Mouse (Mus musculus) heart, postnatal 10 days (tissue): ENCODE data around the gene Cnbd2. TPM values are rescaled to one million over a fixed set of nuclear protein-coding genes. Genes with fewer than 3 reads are reported as not detected.
"Not testable (repeated sequence)": the region's sequence is repeated elsewhere in the genome, so short reads cannot be mapped to it uniquely, and the experiment has no call there.

ENCODE experiments used
- DNase-seq, 2 experiments: peaks; one replicate each; pipeline ENCODE4 v3.0.0; 2021
- intact Hi-C: fragments of 180-260 bp; cut with DNase I; formaldehyde crosslinking; loops from one replicate; pipeline ENCODE4 v1.15.1; 2025
- total RNA-seq, 2 experiments: library from RNA; stranded (reverse); gene quantifications; 2 replicates each; pipeline ENCODE4 v1.2.3; 2021

The Cnbd2 gene
- total RNA-seq, 2 experiments from 2014 or later, result 0.81 to 1.1 TPM

DNA sequence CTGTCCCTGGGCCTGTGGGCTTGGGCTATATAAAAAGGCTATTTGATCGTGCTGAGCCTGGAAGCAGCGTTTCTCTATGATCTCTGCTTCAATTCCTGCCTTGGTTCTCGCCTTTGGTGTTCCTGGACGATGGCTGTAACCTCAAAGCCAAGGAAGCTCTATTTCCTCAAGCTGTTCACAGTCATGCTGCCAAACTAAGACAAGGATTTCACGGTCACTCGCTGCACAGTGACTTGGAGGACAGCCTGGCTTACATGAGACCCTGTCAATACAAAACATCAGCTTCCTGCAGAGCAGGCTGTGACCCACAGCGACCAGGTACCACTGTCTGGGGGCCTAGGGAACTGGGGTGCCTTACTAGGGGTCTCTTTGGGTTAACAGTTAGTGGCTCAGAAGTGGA lies 64.9 kb downstream of the Cnbd2 start:
- DNase-seq, result no peak
- intact Hi-C loops, result no loop called here

GRCm38 (mm10) chr2:156379929-156380328 lies 67.8 kb downstream of the Cnbd2 start:
- no peak for DNase-seq
- intact Hi-C loops, result loop anchor here (5.0 kb wide), 1 partner anchor 137 kb away; no protein-coding TSS in a partner anchor

- intact Hi-C loops, result loop anchor here (5.0 kb wide), 1 partner anchor 136 kb away; no protein-coding TSS in a partner anchor
Measured at GRCm38 (mm10) chr2:156381350-156381749, 69.3 kb downstream of the Cnbd2 start.

DNA sequence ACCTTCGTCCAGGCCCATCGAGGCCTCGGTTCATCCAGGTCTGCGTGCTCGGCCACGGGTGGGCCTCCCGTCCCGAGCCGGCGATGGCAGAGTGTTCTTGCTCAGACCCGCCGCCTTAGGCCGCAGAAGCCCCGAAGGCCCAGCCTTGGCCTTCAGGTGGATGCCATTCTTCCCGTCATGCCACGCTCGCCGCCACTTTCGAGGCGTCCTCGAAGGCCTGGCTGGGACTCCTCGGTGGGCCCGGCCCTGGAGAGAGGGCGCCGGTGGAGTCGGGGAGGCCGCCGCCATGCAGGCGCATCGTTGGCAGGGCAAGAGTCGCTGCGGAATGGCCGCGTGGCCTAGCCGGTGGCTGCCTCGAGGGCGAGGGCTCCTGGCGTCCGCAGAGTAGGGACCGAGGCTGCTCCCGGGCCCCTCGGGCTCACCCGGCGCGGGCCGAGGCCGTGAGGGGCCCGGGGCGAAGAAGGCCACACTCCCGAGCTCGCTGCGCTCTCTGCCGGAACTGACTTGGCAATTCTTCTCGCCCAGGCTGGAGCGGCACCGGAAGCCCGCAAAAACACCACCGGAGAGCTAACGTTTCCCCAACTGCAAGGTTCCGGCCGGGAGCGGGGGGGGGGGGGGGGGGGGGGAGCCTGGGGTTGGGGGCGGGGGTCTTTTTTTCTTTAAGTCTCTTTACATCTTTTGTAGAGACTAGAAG lies 80.5 kb downstream of the Cnbd2 start:
- DNase-seq, result peak; percentile 80 to 82
- intact Hi-C loops, result not testable (repeated sequence)

More at GRCm38 (mm10) chr2:156381350-156381749, 69.3 kb downstream of the Cnbd2 start:
- no peak for DNase-seq

GRCm38 (mm10) chr2:156393155-156393828 lies 81.2 kb downstream of the Cnbd2 start:
- DNase-seq, result peak; percentile 3 to 12
- intact Hi-C loops, result no loop called here

GRCm38 (mm10) chr2:156394282-156394681 lies 82.2 kb downstream of the Cnbd2 start:
- intact Hi-C loops, result no loop called here
- DNase-seq, result no peak

DNA sequence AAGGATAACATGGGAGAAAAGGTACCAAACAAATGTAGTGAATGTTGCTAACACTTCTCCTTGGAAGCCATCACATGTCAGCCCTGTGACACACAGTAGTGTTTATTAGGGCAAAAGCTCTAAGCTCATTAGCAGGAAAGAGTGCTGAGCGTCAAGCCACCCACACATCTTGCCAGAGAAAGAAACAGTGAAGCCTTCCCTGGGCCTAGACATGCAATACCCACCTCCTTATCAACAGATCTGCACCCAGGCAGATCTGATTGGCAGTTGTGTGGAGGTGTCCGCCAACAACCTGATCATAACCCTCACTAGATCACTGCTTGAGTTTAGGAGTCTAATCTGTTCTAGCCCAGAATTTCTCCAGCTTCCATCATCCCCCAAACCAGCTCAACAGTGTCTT lies 84.0 kb downstream of the Cnbd2 start:
- DNase-seq, result no peak
- intact Hi-C loops, result no loop called here

DNA sequence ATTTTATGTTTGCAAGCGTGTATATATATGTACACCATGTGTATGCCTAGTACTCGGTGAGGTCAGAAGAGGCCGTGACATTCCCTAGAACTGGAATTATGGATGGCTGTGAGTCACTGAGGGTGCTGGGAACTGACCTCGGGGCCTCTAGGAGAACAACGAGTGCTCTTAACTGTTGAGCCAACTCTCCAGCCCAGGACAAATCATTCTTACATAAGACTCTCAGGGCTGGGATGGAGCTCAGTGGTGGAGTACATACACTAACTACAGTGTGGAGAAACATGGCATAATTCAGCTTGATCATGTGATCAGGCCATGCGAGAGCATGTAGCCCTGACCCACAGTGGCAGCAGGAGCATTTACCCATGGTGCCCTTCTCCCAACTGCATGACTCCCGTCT lies 85.9 kb downstream of the Cnbd2 start:
- intact Hi-C loops, result no loop called here
- DNase-seq, result no peak

- no peak for DNase-seq
- intact Hi-C loops, result no loop called here
Measured at GRCm38 (mm10) chr2:156399485-156399884, 87.4 kb downstream of the Cnbd2 start.

GRCm38 (mm10) chr2:156401331-156401730 lies 89.2 kb downstream of the Cnbd2 start:
- intact Hi-C loops, result no loop called here

GRCm38 (mm10) chr2:156402036-156402435 lies 89.9 kb downstream of the Cnbd2 start:
- intact Hi-C loops, result no loop called here
- no peak for DNase-seq

More at GRCm38 (mm10) chr2:156401331-156401730, 89.2 kb downstream of the Cnbd2 start:
- DNase-seq, result no peak

DNA sequence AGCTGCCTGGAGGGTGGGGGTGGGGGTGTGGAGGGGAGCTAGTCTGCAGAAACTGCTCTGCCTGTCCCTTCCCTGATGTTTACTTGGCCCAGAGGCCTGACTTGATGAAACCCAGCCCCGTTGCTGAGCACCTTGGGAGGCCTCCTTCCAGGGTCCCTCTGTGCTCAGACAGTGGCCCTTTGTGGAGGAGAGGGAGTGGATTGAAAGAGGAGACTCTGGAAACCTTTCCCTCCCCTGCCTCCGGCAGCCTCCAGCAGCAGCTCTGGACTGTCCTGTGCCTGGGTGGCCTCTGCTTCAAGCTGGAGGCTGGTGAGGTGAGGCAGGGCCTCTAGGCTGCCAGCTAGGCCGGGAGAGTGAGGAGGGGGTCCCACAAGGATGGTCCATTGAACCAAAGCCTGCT lies 94.9 kb downstream of the Cnbd2 start:
- DNase-seq, result no peak
- intact Hi-C loops, result no loop called here

DNA sequence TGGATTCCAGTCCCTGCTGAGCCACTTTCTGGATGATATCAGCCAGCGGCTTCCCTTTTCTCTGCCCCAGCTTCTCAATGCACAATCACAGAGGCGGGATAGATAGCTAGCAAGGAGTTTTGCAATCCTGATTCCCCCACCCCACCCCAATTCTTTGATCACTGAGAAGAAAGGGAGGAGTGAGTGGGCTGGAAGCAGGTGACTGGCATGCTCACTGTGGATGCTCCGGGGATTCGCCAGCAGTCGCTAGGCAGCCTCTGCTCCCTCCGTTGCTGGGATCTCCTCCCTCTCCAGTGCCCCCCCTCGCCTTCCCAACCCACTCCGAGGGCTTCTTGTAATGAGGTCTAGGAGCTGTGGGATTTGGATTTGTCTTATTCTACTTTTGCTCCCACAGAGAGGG lies 96.1 kb downstream of the Cnbd2 start:
- DNase-seq, result no peak
- intact Hi-C loops, result no loop called here

DNA sequence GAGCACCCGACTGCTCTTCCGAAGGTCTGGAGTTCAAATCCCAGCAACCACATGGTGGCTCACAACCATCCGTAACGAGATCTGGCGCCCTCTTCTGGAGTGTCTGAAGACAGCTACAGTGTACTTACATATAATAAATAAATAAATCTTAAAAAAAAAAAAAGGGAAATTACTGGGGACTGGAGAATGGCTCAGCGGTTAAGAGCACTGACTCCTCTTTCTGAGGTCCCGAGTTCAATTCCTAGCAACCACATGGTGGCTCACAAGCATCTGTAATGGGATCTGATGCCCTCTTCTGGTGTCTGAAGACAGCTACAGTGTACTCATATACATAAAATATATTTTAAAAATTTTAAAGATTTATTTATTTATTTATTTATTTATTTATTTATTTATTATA lies 99.2 kb downstream of the Cnbd2 start:
- DNase-seq, intact Hi-C loops: not testable (repeated sequence)

DNA sequence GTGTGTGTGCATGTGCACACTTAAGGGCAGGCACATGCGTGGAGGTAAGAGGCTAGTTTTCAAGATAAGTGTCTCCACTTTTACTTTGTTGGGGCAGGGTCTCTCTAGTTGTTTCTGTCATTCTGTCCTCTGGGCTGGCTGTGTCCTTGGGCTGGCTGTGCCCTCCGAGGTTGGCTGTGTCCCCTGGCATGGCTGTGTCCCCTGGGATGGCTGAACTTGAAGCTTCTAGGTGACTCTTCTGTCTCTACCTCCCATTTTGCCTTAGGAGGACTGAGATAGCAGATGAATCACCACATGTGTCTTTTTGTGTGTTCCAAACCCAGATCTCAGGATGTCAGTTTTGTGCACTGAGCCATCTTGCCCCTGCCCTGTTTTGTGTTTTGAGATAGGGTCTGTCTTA lies 102.9 kb downstream of the Cnbd2 start:
- no peak for DNase-seq
- intact Hi-C loops, result no loop called here

DNA sequence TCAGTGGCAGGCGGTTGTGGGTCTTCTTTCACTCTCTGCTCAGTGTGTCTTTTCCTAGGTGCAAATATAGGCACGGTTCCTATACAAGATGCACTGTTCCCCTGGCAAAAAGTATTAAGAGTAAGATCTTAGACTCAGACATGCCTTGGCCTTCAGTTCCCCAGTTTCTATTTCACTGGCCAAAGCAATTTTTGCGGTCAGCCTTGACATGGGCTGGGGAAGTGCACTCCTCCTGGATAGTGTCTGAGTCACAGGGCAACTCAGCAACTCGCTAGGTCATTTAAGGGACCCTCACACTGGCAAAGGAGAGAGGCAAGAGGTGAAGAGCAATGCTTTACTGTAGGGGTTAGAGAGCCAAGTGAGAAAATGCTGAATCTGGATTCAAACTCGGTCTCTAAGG lies 103.6 kb downstream of the Cnbd2 start:
- DNase-seq, result no peak
- intact Hi-C loops, result loop anchor here (2.0 kb wide), 1 partner anchor 43 kb away; no protein-coding TSS in a partner anchor

GRCm38 (mm10) chr2:156417194-156417593 lies 105.1 kb downstream of the Cnbd2 start:
- no peak for DNase-seq
- intact Hi-C loops, result loop anchor here (2.0 kb wide), 1 partner anchor 42 kb away; no protein-coding TSS in a partner anchor

GRCm38 (mm10) chr2:156418467-156418866 lies 106.4 kb downstream of the Cnbd2 start:
- intact Hi-C loops, result no loop called here
- no peak for DNase-seq

- intact Hi-C loops, result loop anchor here (5.0 kb wide), 1 partner anchor 57 kb away; no protein-coding TSS in a partner anchor
Measured at GRCm38 (mm10) chr2:156420327-156420693, 108.2 kb downstream of the Cnbd2 start.

DNA sequence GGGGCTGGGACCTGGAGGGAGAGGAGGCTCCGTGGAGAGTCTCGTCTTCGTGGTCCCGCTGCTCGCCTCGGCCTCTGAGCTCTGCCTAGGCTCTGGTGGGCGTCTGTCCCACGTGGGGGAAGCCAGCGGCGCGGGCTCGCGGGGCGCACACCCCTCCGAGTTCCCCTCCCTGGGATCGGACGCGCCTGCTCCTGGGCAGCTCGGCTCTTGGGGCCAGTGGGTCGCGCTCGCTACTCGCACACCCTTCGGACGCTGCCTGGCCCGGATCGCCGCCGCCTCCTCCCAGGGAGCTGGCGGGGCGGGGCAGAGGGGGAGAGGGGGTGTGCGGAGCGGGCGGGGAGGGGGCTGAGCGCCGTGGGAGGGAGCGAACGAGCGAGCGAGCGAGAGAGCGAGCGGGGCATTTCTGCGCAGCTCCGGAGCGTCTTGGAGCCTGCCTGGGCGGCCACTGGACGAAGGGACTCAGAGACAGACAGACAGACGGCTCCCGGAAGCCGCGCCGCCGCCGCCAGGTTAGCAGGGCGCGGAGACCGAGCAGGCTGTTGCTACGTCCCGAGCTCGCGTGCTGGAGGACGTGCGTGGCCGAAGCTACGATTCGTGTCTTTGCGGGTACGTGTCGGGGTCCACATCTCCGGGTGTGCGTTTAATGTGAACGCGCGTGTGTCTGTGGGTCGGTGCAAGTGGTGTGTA lies 108.7 kb downstream of the Cnbd2 start, which contains the start of gene Epb41l1:
TSS of gene Epb41l1 (plus strand) at position 216 of the 687 bp plus-strand sequence.
- peak; percentile 60 to 61 for DNase-seq
- intact Hi-C loops, result loop anchor here (5.0 kb wide), 1 partner anchor 56 kb away; no protein-coding TSS in a partner anchor

More at GRCm38 (mm10) chr2:156420327-156420693, 108.2 kb downstream of the Cnbd2 start:
- no peak for DNase-seq
